Mouse (Mus musculus) hindlimb bud, embryonic 11.5 days (tissue): ENCODE measurements around the gene Ptprg.

Experiments used
- DNase-seq: peaks from one replicate; pipeline ENCODE4 v3.0.0-alpha.2; 2012; ENCODE audit warnings: low read depth, low spot score; ENCODE audit errors: extremely low spot score

The Ptprg gene

GRCm38 (mm10) chr14:11553273-11553665, at the start of gene Ptprg:
Ptprg (plus strand) TSS chr14:11553532.
- DNase-seq: no peak

DNA sequence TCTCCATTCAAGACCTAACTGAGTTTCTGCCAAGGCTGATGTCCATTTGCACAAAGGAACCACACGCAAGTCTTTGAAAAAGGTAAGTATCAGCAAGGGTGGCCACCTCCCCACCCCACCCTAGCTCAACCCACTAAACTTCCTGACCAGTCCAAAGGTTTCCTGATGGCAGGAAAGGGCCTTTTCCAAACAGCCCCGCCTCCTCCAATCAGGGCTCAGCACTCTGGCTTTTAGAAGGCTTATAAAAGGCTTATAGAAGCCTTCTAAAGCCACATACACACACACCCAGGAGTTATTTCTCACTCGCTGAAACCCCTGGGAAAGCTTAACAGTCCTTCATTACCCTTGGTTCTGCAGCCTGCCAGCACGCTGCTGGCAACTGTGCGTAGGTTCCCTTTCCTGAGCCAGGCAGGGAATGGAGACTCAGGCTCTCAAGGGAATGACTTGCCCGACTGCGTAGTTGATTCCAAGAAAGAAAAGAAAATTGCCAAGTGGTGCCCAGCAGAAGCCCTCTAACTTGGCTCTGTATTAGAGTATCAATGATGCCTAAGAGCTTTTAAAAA, 49.4 kb upstream of the Ptprg start:
- no peak for DNase-seq

- DNase-seq: no peak
Observed at GRCm38 (mm10) chr14:11510173-11510572, 43.2 kb upstream of the Ptprg start.

- DNase-seq: no peak
Observed at GRCm38 (mm10) chr14:11519171-11519570, 34.2 kb upstream of the Ptprg start.

DNA sequence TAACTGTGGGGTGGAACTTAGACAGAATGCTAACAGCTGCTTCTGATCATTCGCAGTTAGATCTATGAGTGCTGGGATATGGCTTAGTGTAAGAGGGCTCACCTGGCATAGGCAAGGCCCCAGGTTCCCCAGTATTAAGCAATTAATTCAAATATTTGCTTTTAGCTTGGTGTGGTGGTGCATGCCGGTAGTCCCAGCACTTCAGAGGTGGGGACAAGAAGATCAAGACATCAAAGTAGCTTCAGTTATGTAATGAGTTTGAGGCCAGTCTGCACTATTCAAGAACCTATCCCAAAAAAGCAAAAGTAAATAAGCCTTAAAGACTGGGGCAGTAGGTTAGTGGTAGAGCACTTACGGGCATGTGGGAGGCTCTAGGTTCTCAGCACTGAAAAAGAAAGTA, 30.3 kb upstream of the Ptprg start:
- no peak for DNase-seq

DNA sequence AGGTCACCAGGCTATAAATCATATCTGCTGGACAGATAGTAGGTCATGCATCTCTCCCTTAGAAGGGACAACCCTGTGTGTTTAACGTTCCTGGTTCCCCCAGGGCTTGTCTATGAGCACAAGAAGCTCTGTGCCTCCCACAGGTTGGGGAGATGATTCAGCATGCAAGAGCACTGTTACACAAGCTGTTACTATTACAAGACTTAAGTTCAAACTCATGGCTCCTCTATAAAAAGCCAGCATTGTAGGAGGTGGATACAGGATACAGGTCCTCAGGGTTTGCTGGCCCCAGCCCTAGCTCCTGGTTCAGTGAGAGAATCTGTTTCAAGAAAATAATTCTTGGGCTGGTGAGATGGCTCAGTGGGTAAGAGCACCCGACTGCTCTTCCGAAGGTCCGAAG, 23.7 kb upstream of the Ptprg start:
- no peak for DNase-seq

- DNase-seq: no peak
Observed at GRCm38 (mm10) chr14:11534456-11534855, 18.9 kb upstream of the Ptprg start.

DNA sequence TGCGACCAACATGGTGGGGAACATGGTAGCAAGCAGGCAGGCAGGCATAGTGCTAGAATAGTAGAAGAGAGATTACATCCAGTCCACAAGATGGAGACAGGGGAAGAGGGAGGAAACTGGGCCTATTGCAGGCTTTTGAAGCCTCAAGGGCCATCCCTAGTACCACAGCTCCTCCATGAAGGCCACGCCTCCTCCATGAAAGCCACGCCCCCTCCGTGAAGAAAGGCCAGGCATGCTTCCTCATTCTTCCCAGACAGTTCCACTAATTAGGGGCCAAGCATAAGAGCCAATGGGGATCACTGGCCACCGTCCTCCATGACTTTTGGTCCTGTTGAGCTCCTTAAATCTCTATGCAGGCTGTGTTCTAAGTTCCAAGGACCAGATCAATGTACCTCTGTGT, 17.2 kb upstream of the Ptprg start:
- DNase-seq: no peak

DNA sequence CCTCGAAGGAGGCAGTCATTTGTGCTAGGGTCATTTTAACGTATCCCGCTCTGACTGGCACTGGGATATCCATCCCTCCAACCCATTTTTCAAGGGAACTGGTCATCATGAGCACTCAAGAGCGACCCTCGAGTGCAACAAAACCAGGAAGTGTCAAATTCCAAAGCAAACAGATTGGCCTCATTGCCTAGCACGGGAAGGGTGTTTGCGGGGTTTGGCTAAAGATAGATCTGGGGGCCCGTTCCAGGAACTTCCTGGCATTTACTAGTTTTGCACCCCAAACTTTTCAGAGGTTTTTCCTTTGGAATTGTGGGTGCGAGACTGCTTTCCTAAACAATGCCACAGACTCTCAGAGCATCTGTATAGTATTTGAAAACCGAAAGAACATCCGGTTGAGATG, 1.4 kb upstream of the Ptprg start:
- no peak for DNase-seq

DNA sequence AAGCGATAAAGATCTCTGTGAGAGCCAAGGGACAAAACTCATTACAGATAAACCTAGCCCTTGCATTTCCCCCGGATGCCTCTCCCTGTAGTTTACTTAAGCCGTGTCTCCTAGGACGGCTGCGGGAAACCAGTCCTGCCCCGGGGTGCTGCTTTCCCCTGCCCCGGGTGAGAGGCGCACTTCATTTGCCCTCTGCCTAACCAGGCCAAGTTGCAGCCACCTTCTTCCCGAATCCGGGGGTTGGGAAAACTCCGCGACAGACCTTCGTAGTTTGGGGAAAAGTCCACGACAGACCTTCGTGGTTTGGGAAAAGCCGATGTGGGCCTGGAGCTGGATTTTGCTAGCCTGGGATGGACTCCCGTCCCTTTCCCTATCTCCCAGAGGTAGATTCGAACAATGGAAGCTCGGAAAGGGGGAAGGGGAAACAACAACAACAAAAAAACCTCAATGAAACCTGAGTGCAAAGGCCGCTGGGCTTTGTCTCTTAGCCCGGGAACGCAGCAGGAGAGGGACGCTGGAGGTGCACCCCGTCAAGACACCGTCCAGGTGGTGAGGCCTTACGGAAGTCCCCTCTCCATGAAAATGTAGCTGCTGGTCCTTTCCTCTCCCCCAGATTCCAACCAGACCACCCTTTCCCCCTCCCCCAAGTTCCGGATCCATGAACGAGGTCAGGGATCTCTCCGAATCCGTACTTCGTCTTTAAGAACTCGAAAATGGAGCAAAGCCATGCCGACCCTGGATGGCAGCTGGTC, 635 bp upstream of the Ptprg start:
- no peak for DNase-seq

GRCm38 (mm10) chr14:11553679-11554305, 460 bp downstream of the Ptprg start:
- DNase-seq: no peak

DNA sequence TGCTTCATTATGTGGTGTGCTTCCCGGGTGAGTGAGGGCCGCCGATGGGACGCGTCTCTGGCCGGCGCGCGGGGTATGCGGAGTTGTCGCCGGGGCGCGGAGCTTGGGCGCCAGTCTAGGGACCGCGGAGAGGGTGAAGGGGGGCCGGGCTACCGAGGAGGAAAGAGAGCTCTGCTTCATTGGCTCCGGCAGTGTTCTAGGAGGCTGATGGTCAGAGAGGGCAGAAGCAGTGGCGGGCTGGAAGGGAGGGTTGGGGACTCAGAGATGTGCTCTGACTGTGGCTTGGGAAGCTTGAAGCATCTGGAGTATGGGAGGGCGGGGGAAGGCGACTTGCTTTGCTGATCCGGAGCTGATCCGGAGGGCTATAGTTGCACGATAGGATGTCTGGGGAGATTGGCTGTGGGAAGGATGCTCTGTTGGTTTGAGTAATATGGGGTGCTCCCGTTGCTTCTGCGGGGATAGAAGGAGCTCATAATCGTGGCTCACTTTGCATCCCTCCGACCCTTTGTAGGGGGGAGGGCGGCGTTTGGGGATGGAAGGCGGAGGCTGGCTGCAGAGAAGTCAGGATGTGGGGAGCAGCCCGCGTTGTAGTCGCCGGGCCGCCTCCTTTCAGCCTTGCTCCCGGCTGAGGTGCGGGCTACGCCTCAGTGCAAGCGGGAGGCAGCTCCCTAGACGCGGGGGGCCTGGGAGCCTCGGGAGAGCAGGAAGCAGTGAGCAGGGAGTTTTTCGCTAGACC, 1.1 kb downstream of the Ptprg start:
- DNase-seq: no peak

- DNase-seq: no peak
Observed at GRCm38 (mm10) chr14:11555061-11555501, 1.7 kb downstream of the Ptprg start.

- DNase-seq: no peak
Observed at GRCm38 (mm10) chr14:11555521-11556355, 2.4 kb downstream of the Ptprg start.

DNA sequence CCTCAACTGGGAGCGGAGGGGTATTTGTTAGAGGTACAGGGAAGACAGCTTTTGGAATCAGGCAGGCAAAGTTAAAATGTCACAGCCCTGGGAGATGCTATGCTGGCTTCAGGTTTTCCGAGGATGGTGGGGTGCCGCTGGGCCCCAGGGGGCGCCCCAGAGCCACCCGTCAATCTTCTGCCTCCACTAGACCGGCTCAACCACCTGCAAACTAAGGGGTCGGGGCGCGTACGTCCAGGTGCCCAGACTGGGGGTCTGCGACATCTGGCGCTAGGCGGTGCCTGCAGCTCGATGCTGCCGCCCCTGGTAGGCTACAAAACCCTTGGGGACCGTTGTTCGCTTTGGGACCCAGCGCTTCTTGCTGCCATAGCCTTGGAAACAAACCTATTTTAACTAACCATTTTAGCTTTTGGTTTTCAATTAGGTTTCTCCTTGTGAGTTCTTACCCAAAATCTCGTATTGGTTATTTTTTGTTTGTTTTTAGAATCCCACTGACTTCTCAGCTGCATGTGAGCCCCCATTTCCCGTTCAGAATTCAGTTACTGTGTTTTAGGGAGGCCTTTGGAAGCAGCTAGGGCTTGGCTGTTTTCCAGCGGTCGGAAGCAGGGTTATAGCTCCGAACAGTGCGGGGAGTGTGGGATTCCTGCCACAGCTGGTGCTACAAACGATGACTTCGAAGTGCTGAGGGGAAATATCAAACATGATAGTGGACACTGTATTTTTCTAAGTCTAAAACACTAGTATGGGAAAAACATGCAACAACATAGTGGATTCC, 3.2 kb downstream of the Ptprg start:
- no peak for DNase-seq

GRCm38 (mm10) chr14:11558496-11558895, 5.2 kb downstream of the Ptprg start:
- no peak for DNase-seq

DNA sequence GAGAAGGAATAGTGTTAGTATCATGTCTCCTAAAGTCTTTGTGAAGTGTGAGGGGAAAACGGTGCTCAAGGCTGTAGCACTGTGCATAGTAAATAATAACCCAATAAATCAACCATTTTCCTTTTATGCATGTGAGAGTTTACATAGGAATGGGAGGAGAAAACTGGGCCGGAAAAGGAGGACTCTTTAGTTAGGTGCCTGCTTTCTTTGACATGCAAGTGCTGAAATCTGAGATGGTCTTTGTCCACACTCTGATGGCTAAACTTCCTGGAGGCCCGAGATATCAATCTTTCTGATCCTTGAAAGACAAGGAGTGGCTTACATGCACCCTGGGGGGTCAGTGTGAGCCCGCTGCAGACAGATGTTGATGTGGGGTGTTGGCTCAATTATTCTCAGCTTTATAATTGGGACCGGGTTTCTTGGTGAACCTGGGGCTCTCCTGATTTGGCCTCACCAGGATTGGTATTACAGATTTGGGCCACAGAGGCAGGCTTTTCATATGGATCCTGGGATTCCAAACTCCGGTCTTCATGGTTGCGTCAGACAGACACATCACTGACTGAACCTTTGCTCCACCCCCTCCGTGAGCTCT, 7.4 kb downstream of the Ptprg start:
- no peak for DNase-seq

DNA sequence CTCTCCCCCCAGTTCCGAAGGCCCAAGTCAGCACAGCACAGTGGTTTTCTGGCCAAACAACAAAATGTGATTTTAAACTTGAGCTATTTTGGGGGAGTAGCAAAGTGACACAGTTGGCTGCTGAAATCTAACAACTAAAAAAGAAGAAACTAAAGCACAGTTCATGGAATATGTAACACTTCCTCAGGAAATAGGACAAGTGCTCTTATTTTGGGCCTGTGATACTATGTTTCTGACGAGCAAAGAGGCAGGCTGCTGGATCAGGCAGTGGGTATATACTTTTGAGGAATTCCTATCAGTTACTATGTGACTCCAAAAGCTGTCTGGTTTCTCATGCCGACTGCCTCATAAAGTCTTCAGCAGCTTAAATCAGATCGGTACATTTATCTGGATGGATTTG, 8.1 kb downstream of the Ptprg start:
- DNase-seq: no peak

DNA sequence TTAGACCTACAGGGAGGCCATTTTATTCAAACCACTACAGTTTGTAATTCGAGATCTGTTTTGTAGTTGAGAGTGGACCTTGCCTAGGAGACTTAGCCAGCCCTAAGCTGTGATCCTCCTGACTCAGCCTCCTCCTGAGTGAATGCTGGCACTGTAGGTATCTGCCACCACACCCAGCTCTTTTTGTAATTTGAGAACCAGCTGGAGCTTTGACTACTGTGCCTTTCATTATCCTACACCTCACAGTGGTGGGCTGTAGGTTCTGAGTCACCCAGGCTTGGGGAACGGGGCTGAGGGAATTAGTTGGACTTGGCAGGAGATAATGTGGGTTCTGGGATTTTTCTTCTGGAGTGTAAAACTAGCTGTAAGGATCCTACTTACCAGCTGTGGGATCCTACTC, 9.5 kb downstream of the Ptprg start:
- DNase-seq: no peak

GRCm38 (mm10) chr14:11563656-11564055, 10.3 kb downstream of the Ptprg start:
- DNase-seq: no peak
